Mouse (Mus musculus): ENCODE results near the gene Adrb1. TPM values are rescaled to one million over a fixed set of nuclear protein-coding genes. Genes with fewer than 3 reads are reported as not detected.

Adrb1 gene
- polyA plus RNA-seq, 1 experiment from 2014 or later: 1.1 TPM

Other genes with a start within 250 kb of the Adrb1 start
- gene Dclre1a, start 174.0 kb upstream of the Adrb1 start, polyA plus RNA-seq (2015; fragmentation: Nextera tagmentation; extraction: Ambion mirVana): 8.0 and 8.3 TPM in 2 replicates
- 12.6 and 13.2 TPM in 2 replicates for gene Nhlrc2, start 173.9 kb upstream of the Adrb1 start, polyA plus RNA-seq (2015; fragmentation: Nextera tagmentation; extraction: Ambion mirVana)
- gene Ccdc186, start 100.0 kb downstream of the Adrb1 start, polyA plus RNA-seq (2015; fragmentation: Nextera tagmentation; extraction: Ambion mirVana): 13.7 and 14.5 TPM in 2 replicates
- 0.06 and 0.12 TPM in 2 replicates for gene Tdrd1, start 104.0 kb downstream of the Adrb1 start, polyA plus RNA-seq (2015; fragmentation: Nextera tagmentation; extraction: Ambion mirVana)
- gene Vwa2, start 152.1 kb downstream of the Adrb1 start, polyA plus RNA-seq (2015; fragmentation: Nextera tagmentation; extraction: Ambion mirVana): 0.67 and 0.73 TPM in 2 replicates